ENCODE assay signal across 8 mouse cellular contexts in genomic region chr7:46846486-46847244, GRCm38 (mm10). TPM values are rescaled to one million over a fixed set of nuclear protein-coding genes. Genes with fewer than 3 reads are reported as not detected.
DNase-seq lines count a peak whose midpoint lies in the region; ATAC-seq lines count a peak whose summit lies in the region.

No protein-coding gene starts in this region.

- H3K9ac ChIP-seq in hindbrain, embryonic 12.5 days, result peak overlapping the region; percentile 89

- DNase-seq in T-cell, adult 2 months (ENCODE audit: low spot score), result peak; percentile 66
- DNase-seq in cerebellum, adult 9-11 months, result peak; percentile 70
- DNase-seq in frontal cortex, postnatal 14 days (ENCODE audit: low spot score in 2 of 2), result peak; percentile 42 to 58
- DNase-seq in layer of hippocampus, postnatal 14 days (ENCODE audit: low spot score in 2 of 2), result peak; percentile 45 to 57
- peak; percentile 67 for DNase-seq in lung, postnatal 36 days
- DNase-seq in retina, postnatal 7 days (ENCODE audit: low read depth, low spot score), result peak; percentile 65
- DNase-seq in thymus, postnatal 4 days, result peak; percentile 86

- H3K4me2 ChIP-seq in hindbrain, embryonic 12.5 days (replicated peaks), result peak overlapping the region; percentile 95

- H3K4me1 ChIP-seq in hindbrain, embryonic 12.5 days, result peaks cover 12% of the 10 kb centered on the region

- peak overlapping the region; percentile 75 for H3K4me3 ChIP-seq in hindbrain, embryonic 12.5 days

- peak; percentile 42 for ATAC-seq in hindbrain, embryonic 12.5 days (ENCODE audit: low FRiP score)

- H3K9me3 ChIP-seq in hindbrain, embryonic 12.5 days (replicated peaks), result no peaks in the 10 kb centered on the region

- whole genome bisulfite sequencing in hindbrain, embryonic 12.5 days, result under 1% methylated on average over 28 of the region's 28 CpGs

- H3K27me3 ChIP-seq in hindbrain, embryonic 12.5 days, result 0 out of 2 replicates have a peak, but pooled peaks cover 5% of the 10 kb centered on the region

- peak overlapping the region; percentile 84 for H3K27ac ChIP-seq in hindbrain, embryonic 12.5 days

- peaks cover 31% of the 10 kb centered on the region for H3K36me3 ChIP-seq in hindbrain, embryonic 12.5 days

RNA-seq across cellular contexts. Expression of gene Ldha, which starts 5.4 kb away (rescaled TPM):
- 855 and 900 TPM in 2 replicates for polyA plus RNA-seq in hindbrain, embryonic 12.5 days (2016; fragmentation: Nextera tagmentation; extraction: Ambion mirVana)
- 100 to 1,000 TPM; 378 to 396 TPM for total RNA-seq in layer of hippocampus, postnatal 14 days (2021)

RNA-seq across cellular contexts. Expression of gene Ldhc, which starts 14.3 kb away (rescaled TPM):
- 0.36 TPM in 1 of 2 replicates, not detected in the other for polyA plus RNA-seq in hindbrain, embryonic 12.5 days (2016; fragmentation: Nextera tagmentation; extraction: Ambion mirVana)
- not detected for total RNA-seq in layer of hippocampus, postnatal 14 days (2021)

RNA-seq across cellular contexts. Expression of gene Gtf2h1, which starts 50.8 kb away (rescaled TPM):
- polyA plus RNA-seq in hindbrain, embryonic 12.5 days (2016; fragmentation: Nextera tagmentation; extraction: Ambion mirVana), result 47.8 and 50.5 TPM in 2 replicates
- 10 to 100 TPM; 34.3 to 41.6 TPM for total RNA-seq in layer of hippocampus, postnatal 14 days (2021)

RNA-seq across cellular contexts. Expression of gene Hps5, which starts 50.8 kb away (rescaled TPM):
- 23.7 and 28.9 TPM in 2 replicates for polyA plus RNA-seq in hindbrain, embryonic 12.5 days (2016; fragmentation: Nextera tagmentation; extraction: Ambion mirVana)
- total RNA-seq in layer of hippocampus, postnatal 14 days (2021), result 10 to 100 TPM; 16.0 to 18.7 TPM

Comparison
In these comparisons a context has a peak if more than half of its experiments do, and no peak if none do; other contexts are left out.
1. Peak in every context shown above with its lines: DNase-seq, ATAC-seq, H3K4me3 ChIP-seq and H3K27ac ChIP-seq.